Comparison of ENCODE assay signal across 22 mouse cellular contexts in the genomic region with DNA sequence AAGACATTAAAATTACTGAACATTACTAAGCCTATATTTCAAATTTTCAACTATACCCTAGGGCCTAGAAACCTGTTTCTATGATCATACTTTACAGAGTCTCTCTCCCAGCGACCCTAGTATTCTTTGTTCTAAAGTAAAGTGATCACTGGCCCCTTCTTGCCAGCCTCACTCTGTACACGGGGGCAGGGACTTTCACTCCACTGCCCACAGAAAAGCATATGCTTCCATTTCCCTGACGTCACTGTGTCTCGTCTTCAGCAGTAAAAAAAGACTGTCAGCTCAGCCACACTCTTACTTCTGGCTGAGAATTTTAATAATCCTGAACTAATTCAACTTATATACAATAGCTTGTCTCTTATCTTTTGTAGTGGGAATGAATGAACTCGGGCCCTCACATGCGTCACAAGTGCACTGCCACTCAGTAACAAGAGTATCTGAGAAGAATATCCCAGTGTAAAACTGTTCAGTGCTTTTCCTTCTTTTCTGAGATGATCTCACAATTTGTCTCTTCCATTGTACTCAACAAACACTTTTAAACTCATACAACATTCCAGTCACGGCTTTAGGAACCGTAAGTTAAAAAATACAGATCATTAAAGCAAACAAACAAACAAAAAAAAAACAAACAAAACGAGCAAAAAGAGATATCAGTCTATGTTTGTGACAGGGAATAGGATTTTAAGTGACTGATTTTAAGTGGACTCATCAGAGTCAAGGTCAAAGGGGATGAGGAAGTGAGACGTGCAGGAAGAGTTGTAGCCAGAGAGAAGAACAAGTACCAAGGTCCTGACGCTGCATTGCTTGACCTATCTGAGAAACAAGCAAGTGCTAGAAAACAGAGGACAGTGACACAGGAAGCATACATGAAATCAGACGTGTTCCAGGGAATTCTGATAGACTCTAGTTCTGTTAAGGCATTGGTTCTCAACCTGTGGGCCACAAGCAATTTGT.
DNase-seq lines count a peak whose midpoint lies in the region; ATAC-seq and TF ChIP-seq lines count a peak whose summit lies in the region.
"Had no signal": no experiment of that assay in that cellular context is flagged by ENCODE, and none has a peak within 500 bp of the region (broad histone marks: within the 10 kb centered on the region; RNA-seq: fewer than 3 reads in every experiment).

No protein-coding gene starts in this region.

- H3K9ac ChIP-seq in forebrain, embryonic 11.5 days (ENCODE audit: low read length), result no peak overlapping the region
- H3K9ac ChIP-seq in forebrain, postnatal 0 days, result no peak overlapping the region
- H3K9ac ChIP-seq in midbrain, embryonic 11.5 days (ENCODE audit: low read length), result no peak overlapping the region
- no peak overlapping the region for H3K9ac ChIP-seq in midbrain, embryonic 15.5 days
- no peak overlapping the region for H3K9ac ChIP-seq in forebrain, embryonic 15.5 days (replicated peaks)
- H3K9ac ChIP-seq: embryonic facial prominence, embryonic 15.5 days; heart, embryonic 15.5 days; hindbrain, embryonic 14.5 days had no signal

- no peak for DNase-seq in forebrain, embryonic 11.5 days (ENCODE audit: low spot score)
- no peak for DNase-seq in forebrain, postnatal 0 days
- DNase-seq in midbrain, embryonic 11.5 days (ENCODE audit: low spot score, missing footprints), result peak; percentile 68
- peak; percentile 30 for DNase-seq in brain, adult 2 months (ENCODE audit: low read depth, low spot score)
- no peak for DNase-seq in adrenal gland, adult 8-10 months
- no peak for DNase-seq in lung, postnatal 14 days
- DNase-seq: adrenal gland, adult 2 months; adrenal gland, postnatal 36 days; cerebellum, adult 18-20 months; cerebellum, adult 9-11 months; gastrocnemius, postnatal 10 days; heart, adult 18-20 months; heart, postnatal 14 days; kidney, adult 2 months had no signal

- H3K4me2 ChIP-seq in forebrain, embryonic 11.5 days (ENCODE audit: low read depth, low read length, severe bottlenecking), result no peak overlapping the region
- no peak overlapping the region for H3K4me2 ChIP-seq in forebrain, postnatal 0 days (ENCODE audit: low read depth)
- H3K4me2 ChIP-seq in midbrain, embryonic 11.5 days, result no peak overlapping the region
- H3K4me2 ChIP-seq in midbrain, embryonic 15.5 days, result no peak overlapping the region
- H3K4me2 ChIP-seq in forebrain, embryonic 15.5 days (replicated peaks), result no peak overlapping the region
- H3K4me2 ChIP-seq: embryonic facial prominence, embryonic 15.5 days; heart, embryonic 11.5 days; heart, embryonic 15.5 days; hindbrain, embryonic 14.5 days had no signal

- H3K27ac ChIP-seq in forebrain, embryonic 11.5 days (ENCODE audit: low read depth, low read length), result no peak overlapping the region
- H3K27ac ChIP-seq in forebrain, postnatal 0 days (ENCODE audit: low read depth, low read length), result no peak overlapping the region
- no peak overlapping the region for H3K27ac ChIP-seq in midbrain, embryonic 11.5 days (ENCODE audit: low read depth, low read length)
- H3K27ac ChIP-seq in midbrain, embryonic 15.5 days, result no peak overlapping the region
- H3K27ac ChIP-seq in forebrain, embryonic 15.5 days (replicated peaks), result no peak overlapping the region
- H3K27ac ChIP-seq: embryonic facial prominence, embryonic 15.5 days; heart, embryonic 15.5 days; hindbrain, embryonic 14.5 days had no signal

- ATAC-seq in forebrain, embryonic 11.5 days (replicated peaks; ENCODE audit: low FRiP score), result peak; percentile 71
- ATAC-seq in forebrain, postnatal 0 days, result no peak
- ATAC-seq in midbrain, embryonic 11.5 days (ENCODE audit: low FRiP score), result peak; percentile 54
- no peak for ATAC-seq in midbrain, embryonic 15.5 days (replicated peaks)
- ATAC-seq in forebrain, embryonic 15.5 days (replicated peaks), result 0 out of 2 replicates have a peak, but pooled peaks have one; percentile 13
- ATAC-seq: intestine, embryonic 16.5 days had no signal

- H3K36me3 ChIP-seq in forebrain, embryonic 11.5 days (ENCODE audit: control insufficient read depth, insufficient read depth, low read length), result no peaks in the 10 kb centered on the region
- peaks cover 11% of the 10 kb centered on the region for H3K36me3 ChIP-seq in forebrain, postnatal 0 days (ENCODE audit: insufficient read depth)
- peaks cover 2% of the 10 kb centered on the region; the same call in 1 of the 2 replicates for H3K36me3 ChIP-seq in midbrain, embryonic 11.5 days (ENCODE audit: control insufficient read depth, insufficient read depth, low read length)
- peaks cover 6% of the 10 kb centered on the region for H3K36me3 ChIP-seq in midbrain, embryonic 15.5 days (replicated peaks)
- peaks cover 11% of the 10 kb centered on the region for H3K36me3 ChIP-seq in forebrain, embryonic 15.5 days

- no peaks in the 10 kb centered on the region for H3K27me3 ChIP-seq in forebrain, embryonic 11.5 days (ENCODE audit: control insufficient read depth, insufficient read depth, low read length)
- H3K27me3 ChIP-seq in forebrain, postnatal 0 days (ENCODE audit: insufficient read depth, low read length), result no peaks in the 10 kb centered on the region
- no peaks in the 10 kb centered on the region for H3K27me3 ChIP-seq in midbrain, embryonic 11.5 days (ENCODE audit: control insufficient read depth, insufficient read depth, low read length)
- H3K27me3 ChIP-seq in midbrain, embryonic 15.5 days (replicated peaks), result no peaks in the 10 kb centered on the region
- no peaks in the 10 kb centered on the region for H3K27me3 ChIP-seq in forebrain, embryonic 15.5 days
- H3K27me3 ChIP-seq: embryonic facial prominence, embryonic 15.5 days; heart, embryonic 15.5 days had no signal

- H3K4me3 ChIP-seq in forebrain, embryonic 11.5 days (ENCODE audit: low read depth, low read length), result no peak overlapping the region
- H3K4me3 ChIP-seq in forebrain, postnatal 0 days (ENCODE audit: low read depth, low read length), result no peak overlapping the region
- no peak overlapping the region for H3K4me3 ChIP-seq in midbrain, embryonic 11.5 days (ENCODE audit: low read depth, low read length)
- H3K4me3 ChIP-seq in midbrain, embryonic 15.5 days, result no peak overlapping the region
- no peak overlapping the region for H3K4me3 ChIP-seq in forebrain, embryonic 15.5 days
- H3K4me3 ChIP-seq: embryonic facial prominence, embryonic 15.5 days; erythroblast, embryonic 14.5 days; heart, embryonic 15.5 days had no signal

- no peaks in the 10 kb centered on the region for H3K4me1 ChIP-seq in forebrain, embryonic 11.5 days (replicated peaks; ENCODE audit: control insufficient read depth, insufficient read depth, low read length)
- H3K4me1 ChIP-seq in forebrain, postnatal 0 days (ENCODE audit: insufficient read depth), result no peaks in the 10 kb centered on the region
- no peaks in the 10 kb centered on the region for H3K4me1 ChIP-seq in midbrain, embryonic 11.5 days (ENCODE audit: control insufficient read depth, insufficient read depth, low read length)
- H3K4me1 ChIP-seq in midbrain, embryonic 15.5 days, result no peaks in the 10 kb centered on the region
- no peaks in the 10 kb centered on the region for H3K4me1 ChIP-seq in forebrain, embryonic 15.5 days
- H3K4me1 ChIP-seq: embryonic facial prominence, embryonic 15.5 days; heart, embryonic 15.5 days had no signal

- H3K9me3 ChIP-seq in forebrain, embryonic 11.5 days (ENCODE audit: control insufficient read depth, low read length), result no peaks in the 10 kb centered on the region
- H3K9me3 ChIP-seq in forebrain, postnatal 0 days (ENCODE audit: low read length), result no peaks in the 10 kb centered on the region
- no peaks in the 10 kb centered on the region for H3K9me3 ChIP-seq in midbrain, embryonic 11.5 days (ENCODE audit: control insufficient read depth, low read length)
- no peaks in the 10 kb centered on the region for H3K9me3 ChIP-seq in midbrain, embryonic 15.5 days
- H3K9me3 ChIP-seq in forebrain, embryonic 15.5 days, result no peaks in the 10 kb centered on the region
- H3K9me3 ChIP-seq: embryonic facial prominence, embryonic 15.5 days; heart, embryonic 15.5 days had no signal

- WGBS in forebrain, embryonic 11.5 days, result 56% methylated on average over 12 of the region's 12 CpGs
- WGBS in forebrain, postnatal 0 days, result 30% methylated on average over 12 of the region's 12 CpGs
- 58% methylated on average over 12 of the region's 12 CpGs for WGBS in midbrain, embryonic 11.5 days
- 44% methylated on average over 12 of the region's 12 CpGs for WGBS in midbrain, embryonic 15.5 days
- WGBS in forebrain, embryonic 15.5 days, result 30% methylated on average over 12 of the region's 12 CpGs

- no peak for TF ChIP-seq CTCF in forebrain, postnatal 0 days (IDR thresholded peaks at IDR 0.05; ENCODE audit: low read depth)

Comparison
In these comparisons a context has a peak if more than half of its experiments do, and no peak if none do; other contexts are left out.
1. ATAC-seq: peak in forebrain, embryonic 11.5 days (single experiment), midbrain, embryonic 11.5 days (single experiment) and forebrain, embryonic 15.5 days (single experiment); none in forebrain, postnatal 0 days (single experiment) and midbrain, embryonic 15.5 days (single experiment).
2. DNase-seq: peak in midbrain, embryonic 11.5 days (single experiment) and brain, adult 2 months (single experiment); none in forebrain, embryonic 11.5 days (single experiment), forebrain, postnatal 0 days (single experiment), adrenal gland, adult 8-10 months (single experiment) and lung, postnatal 14 days (single experiment).